Comparison of ENCODE assay signal across 24 mouse cellular contexts in genomic region chr16:32449665-32450064, GRCm38 (mm10). TPM values are rescaled to one million over a fixed set of nuclear protein-coding genes. Genes with fewer than 3 reads are reported as not detected.
A peak's percentile ranks its signal among the peaks of the same experiment; 100 is the strongest.
DNase-seq lines count a peak whose midpoint lies in the region; ATAC-seq and TF ChIP-seq lines count a peak whose summit lies in the region.
"Had no signal": no experiment of that assay in that cellular context is flagged by ENCODE, and none has a peak within 500 bp of the region (broad histone marks: within the 10 kb centered on the region; RNA-seq: fewer than 3 reads in every experiment).

No protein-coding gene starts in this region.

- H3K9ac ChIP-seq in lung, postnatal 0 days (replicated peaks; ENCODE audit: low read depth): no peak overlapping the region
- peak overlapping the region; percentile 51; the same call in 1 of the 2 replicates for H3K9ac ChIP-seq in liver, embryonic 15.5 days
- no peak overlapping the region for H3K9ac ChIP-seq in stomach, postnatal 0 days (ENCODE audit: low read length)
- H3K9ac ChIP-seq: forebrain, postnatal 0 days; heart, embryonic 15.5 days; hindbrain, embryonic 14.5 days had no signal

- no peaks in the 10 kb centered on the region for H3K27me3 ChIP-seq in lung, postnatal 0 days (replicated peaks; ENCODE audit: insufficient read depth, low read length)
- no peaks in the 10 kb centered on the region for H3K27me3 ChIP-seq in erythroblast, embryonic 14.5 days (ENCODE audit: control insufficient read depth)
- no peaks in the 10 kb centered on the region for H3K27me3 ChIP-seq in liver, embryonic 15.5 days
- H3K27me3 ChIP-seq in stomach, postnatal 0 days (ENCODE audit: control insufficient read depth, insufficient read depth, low read length): no peaks in the 10 kb centered on the region
- H3K27me3 ChIP-seq: heart, embryonic 15.5 days had no signal

- no peak for TF ChIP-seq EP300 in lung, postnatal 0 days (IDR thresholded peaks at IDR 0.05)
- TF ChIP-seq EP300 in stomach, postnatal 0 days (optimal IDR thresholded peaks at IDR 0.05): no peak

- DNase-seq in lung, postnatal 0 days (ENCODE audit: low spot score): peak; percentile 66
- DNase-seq in lung, postnatal 10 days: no peak
- peak; percentile 58 for DNase-seq in stomach, postnatal 0 days (ENCODE audit: low spot score)
- DNase-seq in cerebellum, postnatal 25 days: no peak
- no peak for DNase-seq in kidney, postnatal 4 days
- DNase-seq in adrenal gland, postnatal 25 days: no peak
- DNase-seq: adrenal gland, postnatal 36 days; cerebellum, adult 11-12 months; embryo, embryonic 11 days; forebrain, postnatal 0 days; gastrocnemius, postnatal 14 days; kidney, adult 8-10 months; right cerebral cortex, postnatal 25 days; thymus, postnatal 36 days had no signal

- no peaks in the 10 kb centered on the region for H3K9me3 ChIP-seq in lung, postnatal 0 days (ENCODE audit: low read length)
- H3K9me3 ChIP-seq in erythroblast, embryonic 14.5 days (ENCODE audit: control insufficient read depth, low read length): no peaks in the 10 kb centered on the region; the same call in 1 of the 2 replicates
- no peaks in the 10 kb centered on the region for H3K9me3 ChIP-seq in liver, embryonic 15.5 days (replicated peaks)
- no peaks in the 10 kb centered on the region for H3K9me3 ChIP-seq in stomach, postnatal 0 days (ENCODE audit: control insufficient read depth, low read length)
- H3K9me3 ChIP-seq: heart, embryonic 15.5 days had no signal

- H3K27ac ChIP-seq in lung, postnatal 0 days (ENCODE audit: low read length): 0 out of 2 replicates have a peak overlapping the region, but pooled peaks have one; percentile 22
- H3K27ac ChIP-seq in liver, embryonic 15.5 days (replicated peaks): peak overlapping the region; percentile 92
- H3K27ac ChIP-seq in stomach, postnatal 0 days (replicated peaks): peak overlapping the region; percentile 77
- H3K27ac ChIP-seq: heart, embryonic 15.5 days; hindbrain, embryonic 14.5 days had no signal

- H3K4me3 ChIP-seq in lung, postnatal 0 days (ENCODE audit: low read depth, low read length): no peak overlapping the region
- peak overlapping the region; percentile 57 for H3K4me3 ChIP-seq in erythroblast, embryonic 14.5 days (replicated peaks)
- peak overlapping the region; percentile 37 for H3K4me3 ChIP-seq in liver, embryonic 15.5 days (replicated peaks)
- no peak overlapping the region for H3K4me3 ChIP-seq in stomach, postnatal 0 days (ENCODE audit: low read depth, low read length)
- H3K4me3 ChIP-seq: heart, embryonic 15.5 days had no signal

- H3K4me2 ChIP-seq in lung, postnatal 0 days (replicated peaks; ENCODE audit: low read depth, low read length): no peak overlapping the region
- H3K4me2 ChIP-seq in liver, embryonic 15.5 days: peak overlapping the region; percentile 74
- H3K4me2 ChIP-seq in stomach, postnatal 0 days (replicated peaks; ENCODE audit: low read depth): no peak overlapping the region
- H3K4me2 ChIP-seq: heart, embryonic 15.5 days; hindbrain, embryonic 14.5 days; midbrain, embryonic 11.5 days had no signal

- peaks cover 12% of the 10 kb centered on the region; the same call in 1 of the 2 replicates for H3K36me3 ChIP-seq in lung, postnatal 0 days (ENCODE audit: insufficient read depth, low read length)
- peaks cover 81% of the 10 kb centered on the region for H3K36me3 ChIP-seq in erythroblast, embryonic 14.5 days (ENCODE audit: control insufficient read depth)
- peaks cover 32% of the 10 kb centered on the region for H3K36me3 ChIP-seq in liver, embryonic 15.5 days (replicated peaks)
- H3K36me3 ChIP-seq in stomach, postnatal 0 days (ENCODE audit: control insufficient read depth, insufficient read depth, low read length): peaks cover 7% of the 10 kb centered on the region

- no peaks in the 10 kb centered on the region for H3K4me1 ChIP-seq in lung, postnatal 0 days (ENCODE audit: insufficient read depth, low read depth, low read length)
- H3K4me1 ChIP-seq in erythroblast, embryonic 14.5 days (ENCODE audit: control insufficient read depth): peaks cover 89% of the 10 kb centered on the region
- H3K4me1 ChIP-seq in liver, embryonic 15.5 days (replicated peaks): peaks cover 80% of the 10 kb centered on the region
- no peaks in the 10 kb centered on the region for H3K4me1 ChIP-seq in stomach, postnatal 0 days (replicated peaks; ENCODE audit: control insufficient read depth, insufficient read depth)

- 52% methylated on average over 3 of the region's 3 CpGs for WGBS in lung, postnatal 0 days
- 31% methylated on average over 3 of the region's 3 CpGs for WGBS in liver, embryonic 15.5 days (ENCODE audit: insufficient replicate concordance)
- 56% methylated on average over 3 of the region's 3 CpGs for WGBS in stomach, postnatal 0 days

- TF ChIP-seq CTCF in lung, postnatal 0 days (IDR thresholded peaks at IDR 0.05): no peak
- no peak for TF ChIP-seq CTCF in stomach, postnatal 0 days (IDR thresholded peaks at IDR 0.05; ENCODE audit: low read depth)

- ATAC-seq in lung, postnatal 0 days: peak; percentile 68
- ATAC-seq in liver, embryonic 15.5 days (ENCODE audit: insufficient read depth): peak; percentile 94
- peak; percentile 81 for ATAC-seq in stomach, postnatal 0 days (ENCODE audit: low FRiP score, low TSS enrichment)
- ATAC-seq: forebrain, postnatal 0 days had no signal

RNA-seq across cellular contexts. Expression of gene Pcyt1a, which starts 18.9 kb away (rescaled TPM):
- 44.9 and 48.0 TPM in 2 replicates for polyA plus RNA-seq in lung, postnatal 0 days (2015; fragmentation: Nextera tagmentation; extraction: Ambion mirVana)
- polyA plus RNA-seq in erythroblast, embryonic 14.5 days (2012): 3.9 and 6.2 TPM in 2 replicates
- polyA plus RNA-seq in liver, embryonic 15.5 days (2015; fragmentation: Nextera tagmentation; extraction: Ambion mirVana): 38.3 and 39.5 TPM in 2 replicates
- polyA plus RNA-seq in stomach, postnatal 0 days (2015; fragmentation: Nextera tagmentation; extraction: Ambion mirVana): 30.8 and 38.6 TPM in 2 replicates
- total RNA-seq in adrenal gland, postnatal 25 days (2021): 83.4 and 100 TPM in 2 replicates

RNA-seq across cellular contexts. Expression of gene Tctex1d2, which starts 30.2 kb away (rescaled TPM):
- 24.0 and 24.6 TPM in 2 replicates for polyA plus RNA-seq in lung, postnatal 0 days (2015; fragmentation: Nextera tagmentation; extraction: Ambion mirVana)
- polyA plus RNA-seq in erythroblast, embryonic 14.5 days (2012): 0.05 TPM in 1 of 2 replicates, not detected in the other
- polyA plus RNA-seq in liver, embryonic 15.5 days (2015; fragmentation: Nextera tagmentation; extraction: Ambion mirVana): 4.6 and 5.0 TPM in 2 replicates
- 24.3 and 26.3 TPM in 2 replicates for polyA plus RNA-seq in stomach, postnatal 0 days (2015; fragmentation: Nextera tagmentation; extraction: Ambion mirVana)
- 5.3 and 7.7 TPM in 2 replicates for total RNA-seq in adrenal gland, postnatal 25 days (2021)

RNA-seq across cellular contexts. Expression of gene Slc51a, which starts 38.0 kb away (rescaled TPM):
- polyA plus RNA-seq in lung, postnatal 0 days (2015; fragmentation: Nextera tagmentation; extraction: Ambion mirVana): 0.30 and 0.41 TPM in 2 replicates
- polyA plus RNA-seq in erythroblast, embryonic 14.5 days (2012): not detected in 2 replicates
- polyA plus RNA-seq in liver, embryonic 15.5 days (2015; fragmentation: Nextera tagmentation; extraction: Ambion mirVana): 0.37 and 0.56 TPM in 2 replicates
- polyA plus RNA-seq in stomach, postnatal 0 days (2015; fragmentation: Nextera tagmentation; extraction: Ambion mirVana): 2.7 and 3.1 TPM in 2 replicates
- total RNA-seq in adrenal gland, postnatal 25 days (2021): not detected in 2 replicates
- total RNA-seq: forebrain, postnatal 0 days; gastrocnemius, postnatal 14 days; layer of hippocampus, adult 18-20 months; left cerebral cortex, postnatal 10 days; liver, adult 2 months; neutrophil, adult 5-6 weeks had no signal

RNA-seq across cellular contexts. Expression of gene Zdhhc19, which starts 46.4 kb away (rescaled TPM):
- not detected in 2 replicates for polyA plus RNA-seq in lung, postnatal 0 days (2015; fragmentation: Nextera tagmentation; extraction: Ambion mirVana)
- polyA plus RNA-seq in erythroblast, embryonic 14.5 days (2012): not detected in 2 replicates
- not detected in 2 replicates for polyA plus RNA-seq in liver, embryonic 15.5 days (2015; fragmentation: Nextera tagmentation; extraction: Ambion mirVana)
- polyA plus RNA-seq in stomach, postnatal 0 days (2015; fragmentation: Nextera tagmentation; extraction: Ambion mirVana): not detected in 2 replicates
- not detected in 2 replicates for total RNA-seq in adrenal gland, postnatal 25 days (2021)
- total RNA-seq: adrenal gland, postnatal 36 days; ES-E14; forebrain, postnatal 0 days; gastrocnemius, postnatal 14 days; layer of hippocampus, adult 18-20 months; left cerebral cortex, postnatal 10 days; liver, adult 2 months; neutrophil, adult 5-6 weeks had no signal
- polyA plus RNA-seq: forebrain, postnatal 0 days; heart, embryonic 15.5 days; hindbrain, embryonic 14.5 days; liver, adult 2 months; midbrain, embryonic 11.5 days had no signal

RNA-seq across cellular contexts. Expression of gene Tm4sf19, which starts 49.4 kb away (rescaled TPM):
- polyA plus RNA-seq in lung, postnatal 0 days (2015; fragmentation: Nextera tagmentation; extraction: Ambion mirVana): not detected in 2 replicates
- not detected in 2 replicates for polyA plus RNA-seq in erythroblast, embryonic 14.5 days (2012)
- not detected in 2 replicates for polyA plus RNA-seq in liver, embryonic 15.5 days (2015; fragmentation: Nextera tagmentation; extraction: Ambion mirVana)
- not detected in 2 replicates for polyA plus RNA-seq in stomach, postnatal 0 days (2015; fragmentation: Nextera tagmentation; extraction: Ambion mirVana)
- total RNA-seq in adrenal gland, postnatal 25 days (2021): not detected in 2 replicates
- total RNA-seq: ES-E14; gastrocnemius, postnatal 14 days; layer of hippocampus, adult 18-20 months; liver, adult 2 months; neutrophil, adult 5-6 weeks had no signal
- polyA plus RNA-seq: forebrain, postnatal 0 days; heart, embryonic 15.5 days; hindbrain, embryonic 14.5 days; liver, adult 2 months; midbrain, embryonic 11.5 days had no signal

Comparison
In these comparisons a context has a peak if more than half of its experiments do, and no peak if none do; other contexts are left out.
1. DNase-seq: peak in lung, postnatal 0 days (single experiment) and stomach, postnatal 0 days (single experiment); none in lung, postnatal 10 days (single experiment), cerebellum, postnatal 25 days (0 of 2), kidney, postnatal 4 days (0 of 2) and adrenal gland, postnatal 25 days (single experiment).
2. H3K27ac ChIP-seq: peak in every context shown above with its lines; median percentile 92 in liver, embryonic 15.5 days; 77 in stomach, postnatal 0 days; 22 in lung, postnatal 0 days.
3. H3K4me3 ChIP-seq: peak in erythroblast, embryonic 14.5 days (single experiment) and liver, embryonic 15.5 days (single experiment); none in lung, postnatal 0 days (single experiment) and stomach, postnatal 0 days (single experiment).
4. Peak in every context shown above with its lines, with median percentiles within 50 percentile points of each other: ATAC-seq.